Mouse (Mus musculus) hindbrain, embryonic 10.5 days (tissue): ENCODE results near the gene Ppp1r10. TPM values are rescaled to one million over a fixed set of nuclear protein-coding genes. Genes with fewer than 3 reads are reported as not detected.

ENCODE experiments used
- DNase-seq: peaks from one replicate; pipeline ENCODE4 v3.0.0-alpha.2; 2017; ENCODE audit warnings: low spot score
- H3K27ac ChIP-seq: fragments of 300-500 bp; sonication (generic); 2 replicates; pipeline ENCODE4 v1.5.1; 2016; ENCODE audit warnings: mild to moderate bottlenecking, moderate library complexity
- H3K27me3 ChIP-seq: fragments of 300-500 bp; sonication (generic); 2 replicates; pipeline ENCODE4 v1.6.1; 2016; ENCODE audit warnings: mild to moderate bottlenecking; ENCODE audit not compliant: poor library complexity, insufficient read depth, severe bottlenecking
- H3K36me3 ChIP-seq: fragments of 300-500 bp; sonication (generic); 2 replicates; pipeline ENCODE4 v1.6.1; 2016; ENCODE audit warnings: mild to moderate bottlenecking, moderate library complexity
- H3K4me1 ChIP-seq: fragments of 300-500 bp; sonication (generic); replicated peaks from 2 replicates; pipeline ENCODE4 v1.6.1; 2016; ENCODE audit warnings: mild to moderate bottlenecking
- H3K4me3 ChIP-seq: fragments of 300-500 bp; sonication (generic); 2 replicates; pipeline ENCODE4 v1.5.1; 2016; ENCODE audit warnings: mild to moderate bottlenecking, moderate library complexity
- H3K9me3 ChIP-seq: fragments of 300-500 bp; sonication (generic); 2 replicates; pipeline ENCODE4 v1.6.1; 2016; ENCODE audit warnings: mild to moderate bottlenecking, moderate library complexity
- WGBS: fragments of 180-500 bp; shearing (Covaris S2); methylation state at CpG from one replicate; pipeline ENCODE4 v1.1.7; 2016; 5-methylcytosine and 5-hydroxymethylcytosine counted together
- polyA plus RNA-seq: library from polyadenylated mRNA; unstranded; fragments of >200 nt; fragmentation: Nextera tagmentation; extraction: Ambion mirVana; gene quantifications from 2 replicates; pipeline ENCODE4 v1.2.1, GENCODE M21; 2016

Ppp1r10 gene
- polyA plus RNA-seq, 1 experiment from 2014 or later = 64.5 TPM

DNA sequence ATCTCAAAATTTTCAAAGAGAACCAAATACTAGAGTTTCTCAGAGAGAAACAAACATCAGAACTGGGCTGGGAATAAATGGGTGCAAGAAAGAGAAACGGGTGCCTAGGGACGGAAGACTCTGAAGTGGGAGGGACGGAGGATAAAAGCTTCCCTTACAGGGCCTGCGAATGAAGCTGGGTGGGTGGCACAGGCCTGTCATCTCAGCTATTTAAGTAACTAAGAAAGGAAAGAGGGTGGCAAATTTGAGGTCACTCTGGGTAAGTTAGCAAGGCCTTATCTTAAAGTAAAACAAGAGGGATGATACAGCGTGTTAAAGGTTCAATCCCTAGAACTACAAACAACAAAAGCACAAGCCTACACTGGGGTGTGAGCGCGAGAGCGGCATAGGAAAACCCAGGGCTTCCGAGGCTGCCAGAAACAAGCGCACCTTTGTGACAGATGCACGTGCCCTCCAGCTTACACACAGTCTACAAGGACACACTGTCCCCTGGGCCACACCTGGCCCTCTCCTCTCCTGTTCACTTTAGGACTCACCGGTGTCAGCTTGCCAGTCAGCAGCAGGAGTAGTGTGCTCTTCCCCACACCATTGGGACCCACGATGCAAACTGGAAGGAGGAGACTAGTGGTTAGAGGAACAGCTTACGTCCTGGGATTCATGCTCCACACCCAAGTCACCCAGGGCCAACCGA, 42.4 kb downstream of the Ppp1r10 start:
- Histone ChIP-seq H3K4me3 (no peak overlapping the region), H3K9me3 (no peaks in the 10 kb centered on the region), H3K36me3 (peaks cover 90% of the 10 kb centered on the region), H3K27me3 (no peaks in the 10 kb centered on the region), H3K4me1 (no peaks in the 10 kb centered on the region), H3K27ac (no peak overlapping the region)
- 98% methylated on average over 15 of the region's 15 CpGs for WGBS
- no peak for DNase-seq

GRCm38 (mm10) chr17:35963279-35963678, 47.0 kb downstream of the Ppp1r10 start:
- no peaks in the 10 kb centered on the region for H3K27me3 ChIP-seq
- H3K9me3 ChIP-seq = no peaks in the 10 kb centered on the region
- WGBS = 88% methylated on average over 10 of the region's 10 CpGs
- H3K4me3 ChIP-seq = no peak overlapping the region
- peaks cover 92% of the 10 kb centered on the region for H3K36me3 ChIP-seq
- no peak overlapping the region for H3K27ac ChIP-seq
- DNase-seq = no peak
- H3K4me1 ChIP-seq = peaks cover 6% of the 10 kb centered on the region

DNA sequence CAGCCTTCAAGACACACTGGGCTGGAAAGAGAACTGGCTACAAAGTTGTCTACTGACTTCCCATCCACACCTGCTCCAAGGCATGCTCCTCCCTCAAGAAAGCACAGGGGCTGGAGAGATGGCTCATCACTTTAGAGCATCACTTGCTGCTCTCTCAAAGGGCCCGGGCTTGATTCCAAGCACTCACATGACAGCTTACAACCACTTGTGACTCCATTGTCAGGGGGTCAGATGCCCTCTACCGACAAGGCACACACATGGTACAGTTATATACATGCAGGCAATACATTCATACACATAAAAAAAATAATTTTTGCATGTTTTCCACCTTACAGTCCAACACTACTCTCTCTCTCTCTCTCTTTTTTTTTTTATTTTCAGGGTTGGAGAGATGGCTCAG, 51.4 kb downstream of the Ppp1r10 start:
- Histone ChIP-seq H3K36me3 (peaks cover 55% of the 10 kb centered on the region), H3K27me3 (no peaks in the 10 kb centered on the region), H3K27ac (no peak overlapping the region), H3K4me3 (no peak overlapping the region), H3K4me1 (peaks cover 21% of the 10 kb centered on the region), H3K9me3 (no peaks in the 10 kb centered on the region)
- 92% methylated on average over 2 of the region's 2 CpGs for WGBS
- no peak for DNase-seq

DNA sequence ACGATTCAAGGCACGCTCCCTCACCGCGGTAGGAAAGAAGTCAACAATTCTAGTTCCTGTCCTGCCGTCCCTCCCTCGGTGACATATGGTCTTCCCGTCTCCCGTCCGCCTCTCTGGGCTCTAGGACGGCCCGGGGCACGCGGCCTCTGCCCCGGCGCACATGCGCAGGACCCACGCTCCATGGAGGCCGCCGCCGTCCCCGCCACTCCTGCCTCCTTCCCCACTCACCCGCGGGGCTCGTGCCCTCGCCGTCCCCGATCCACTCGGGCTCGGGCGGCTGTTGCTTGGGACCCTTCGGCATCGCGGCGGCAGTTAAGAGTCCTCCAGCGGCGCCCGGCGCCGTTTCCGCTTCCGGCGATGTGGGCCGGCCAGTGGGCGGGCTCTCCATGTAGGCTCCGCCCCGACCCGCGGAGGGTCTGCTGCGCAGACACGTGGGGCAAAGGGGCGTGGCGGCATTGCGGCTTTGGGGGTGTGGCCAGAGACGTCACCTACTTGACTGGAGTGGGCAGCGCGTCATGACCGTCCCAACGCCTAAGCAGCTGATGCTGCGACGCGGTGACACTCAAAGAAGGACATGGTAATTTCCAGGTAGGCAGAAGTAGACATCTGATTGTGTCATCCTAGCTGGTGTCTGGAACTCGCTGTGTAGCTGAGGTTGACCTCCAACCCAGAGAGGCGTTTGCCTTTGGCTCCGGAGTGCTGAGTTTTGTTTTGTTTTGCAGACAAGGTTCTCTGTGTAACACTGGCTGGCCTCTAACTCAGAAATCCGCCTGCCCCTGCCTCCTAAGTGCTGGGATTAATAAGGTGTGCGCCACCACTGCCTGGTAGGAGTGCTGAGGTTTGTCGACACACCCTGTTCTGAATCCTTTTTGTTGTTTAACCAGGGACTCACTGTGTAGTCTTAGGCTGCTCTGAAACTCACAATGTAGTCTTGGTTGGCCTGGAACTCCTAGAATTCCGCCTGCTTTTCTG, 53.5 kb downstream of the Ppp1r10 start, which contains the start of gene Abcf1:
Abcf1 (minus strand) TSS at position 344 of the 972 bp plus-strand sequence.
- Histone ChIP-seq H3K27ac (peak within 1 kb of the TSS; percentile 89), H3K27me3 (no peaks in the 10 kb centered on the region), H3K36me3 (peaks cover 54% of the 10 kb centered on the region), H3K9me3 (no peaks in the 10 kb centered on the region), H3K4me3 (peak within 1 kb of the TSS; percentile 93), H3K4me1 (peaks cover 21% of the 10 kb centered on the region)
- WGBS = under 1% methylated on average over 68 of the region's 68 CpGs
- peak; percentile 99 for DNase-seq

- WGBS = 77% methylated on average over 1 of the region's 1 CpGs
- no peak overlapping the region for H3K27ac ChIP-seq
- H3K9me3 ChIP-seq = no peaks in the 10 kb centered on the region
- peaks cover 21% of the 10 kb centered on the region for H3K4me1 ChIP-seq
- H3K27me3 ChIP-seq = no peaks in the 10 kb centered on the region
- no peak for DNase-seq
- peaks cover 54% of the 10 kb centered on the region for H3K36me3 ChIP-seq
- H3K4me3 ChIP-seq = no peak overlapping the region
Observed at GRCm38 (mm10) chr17:35972131-35972530, 55.9 kb downstream of the Ppp1r10 start.

- no peaks in the 10 kb centered on the region for H3K27me3 ChIP-seq
- no peaks in the 10 kb centered on the region for H3K9me3 ChIP-seq
- H3K4me3 ChIP-seq = peak overlapping the region; percentile 87
- WGBS = under 1% methylated on average over 41 of the region's 41 CpGs
- peaks cover 57% of the 10 kb centered on the region for H3K36me3 ChIP-seq
- peaks cover 26% of the 10 kb centered on the region for H3K4me1 ChIP-seq
- peak; percentile 92 for DNase-seq
- H3K27ac ChIP-seq = peak overlapping the region; percentile 90
Observed at GRCm38 (mm10) chr17:35978811-35979400, 62.7 kb downstream of the Ppp1r10 start.

- Histone ChIP-seq H3K4me3 (peak within 1 kb of the TSS; percentile 87), H3K9me3 (no peaks in the 10 kb centered on the region), H3K4me1 (peaks cover 26% of the 10 kb centered on the region), H3K27me3 (no peaks in the 10 kb centered on the region), H3K36me3 (peaks cover 54% of the 10 kb centered on the region), H3K27ac (peak within 1 kb of the TSS; percentile 90)
- under 1% methylated on average over 102 of the region's 109 CpGs for WGBS
- peak; percentile 95 for DNase-seq
Observed at GRCm38 (mm10) chr17:35979401-35980362, 63.4 kb downstream of the Ppp1r10 start, which contains the start of the genes Gnl1 and Prr3. Gene Gnl1, plus strand, starts transcription at chr17:35979851. Gene Prr3, minus strand, starts transcription at chr17:35980236.

GRCm38 (mm10) chr17:35980363-35980754, 64.1 kb downstream of the Ppp1r10 start:
- peak overlapping the region; percentile 90 for H3K27ac ChIP-seq
- peaks cover 55% of the 10 kb centered on the region for H3K36me3 ChIP-seq
- H3K4me3 ChIP-seq = peak overlapping the region; percentile 87
- H3K9me3 ChIP-seq = no peaks in the 10 kb centered on the region
- WGBS = 0% methylated on average over 29 of the region's 29 CpGs
- DNase-seq = peak; percentile 65
- no peaks in the 10 kb centered on the region for H3K27me3 ChIP-seq
- H3K4me1 ChIP-seq = peaks cover 26% of the 10 kb centered on the region

GRCm38 (mm10) chr17:35981776-35982175, 65.5 kb downstream of the Ppp1r10 start:
- no peaks in the 10 kb centered on the region for H3K9me3 ChIP-seq
- no peak overlapping the region for H3K27ac ChIP-seq
- H3K27me3 ChIP-seq = no peaks in the 10 kb centered on the region
- 90% methylated on average over 9 of the region's 9 CpGs for WGBS
- no peak for DNase-seq
- no peak overlapping the region for H3K4me3 ChIP-seq
- H3K4me1 ChIP-seq = peaks cover 26% of the 10 kb centered on the region
- peaks cover 56% of the 10 kb centered on the region for H3K36me3 ChIP-seq
